Mouse (Mus musculus) liver, postnatal 0 days (tissue): ENCODE results near the gene Xpo5.

Experiments
- CTCF ChIP-seq: sonication (generic); IDR thresholded peaks from 2 replicates; pipeline ENCODE4 v1.5.1; 2016; ENCODE audit warnings: antibody characterized with exemption, low read depth
- EP300 ChIP-seq: IDR thresholded peaks from 2 replicates; pipeline ENCODE4 v1.6.1; 2016; ENCODE audit warnings: antibody characterized with exemption, low read depth, mild to moderate bottlenecking

DNA sequence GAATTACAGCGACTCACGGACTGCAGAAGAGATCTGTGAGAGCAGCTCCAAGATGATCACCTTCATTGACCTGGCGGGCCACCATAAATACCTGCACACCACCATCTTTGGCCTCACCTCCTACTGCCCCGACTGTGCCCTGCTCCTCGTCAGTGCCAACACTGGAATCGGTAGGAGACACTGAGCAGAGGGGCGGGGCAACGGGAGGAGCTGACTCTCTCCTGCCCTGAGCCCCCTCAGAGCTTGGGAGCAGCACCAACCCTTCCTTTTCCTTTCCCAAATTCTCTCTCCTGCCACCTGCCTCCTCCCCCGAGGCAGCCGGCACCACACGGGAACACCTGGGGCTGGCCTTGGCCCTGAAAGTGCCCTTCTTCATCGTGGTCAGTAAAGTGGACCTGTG, 37.1 kb upstream of the Xpo5 start:
- TF ChIP-seq CTCF (no peak), EP300 (no peak)
